Mouse (Mus musculus) brain, embryonic 14.5 days (tissue): ENCODE measurements at regions not wholly inside any gene's neighbourhood (a gene's known extent, or its start where the extent isn't known, plus 50 kb on each side); places are given as distances from the start of the nearest gene placed in this dataset.

ENCODE experiments used
- DNase-seq: peaks from one replicate; pipeline ENCODE4 v3.0.0-alpha.2; 2011; ENCODE audit warnings: low read depth
- CTCF ChIP-seq: fragments of 200-500 bp; IDR thresholded peaks from 2 replicates; pipeline ENCODE4 v1.5.1; 2012; ENCODE audit warnings: inconsistent platforms, mild to moderate bottlenecking, moderate library complexity, borderline replicate concordance; ENCODE audit not compliant: insufficient read depth, insufficient read length; ENCODE audit errors: extremely low read depth
- POLR2A ChIP-seq: fragments of 200-500 bp; IDR thresholded peaks from 2 replicates; pipeline ENCODE4 v1.6.1; 2012; ENCODE audit warnings: mild to moderate bottlenecking, inconsistent platforms, borderline replicate concordance; ENCODE audit not compliant: poor library complexity, insufficient read depth, insufficient read length, severe bottlenecking; ENCODE audit errors: extremely low read depth

- peak; percentile 8 for DNase-seq
- no peak for TF ChIP-seq POLR2A
- TF ChIP-seq CTCF: no peak
These were observed 58.9 kb upstream of the Ankrd1 start for GRCm38 (mm10) chr19:36178828-36179251.

GRCm38 (mm10) chr19:36180329-36180728 lies 60.4 kb upstream of the Ankrd1 start:
- DNase-seq: no peak
- TF ChIP-seq CTCF (no peak), POLR2A (no peak)

GRCm38 (mm10) chr19:36181535-36181934 lies 61.6 kb upstream of the Ankrd1 start:
- no peak for DNase-seq
- TF ChIP-seq CTCF (no peak), POLR2A (no peak)

- TF ChIP-seq POLR2A (no peak), CTCF (peak; percentile 68; the same call in 1 of the 2 replicates)
These were observed 63.2 kb upstream of the Ankrd1 start for GRCm38 (mm10) chr19:36183127-36183526.

GRCm38 (mm10) chr19:36189662-36190061 lies 69.8 kb upstream of the Ankrd1 start:
- TF ChIP-seq POLR2A (no peak), CTCF (no peak)
- no peak for DNase-seq

More at GRCm38 (mm10) chr19:36183127-36183526, 63.2 kb upstream of the Ankrd1 start:
- DNase-seq: peak; percentile 84

GRCm38 (mm10) chr19:36191641-36192040 lies 71.7 kb upstream of the Ankrd1 start:
- no peak for TF ChIP-seq POLR2A
- TF ChIP-seq CTCF: no peak
- DNase-seq: no peak

GRCm38 (mm10) chr19:36204269-36204668 lies 84.4 kb upstream of the Ankrd1 start:
- no peak for TF ChIP-seq POLR2A
- no peak for TF ChIP-seq CTCF
- DNase-seq: no peak

- TF ChIP-seq CTCF (no peak), POLR2A (no peak)
These were observed 85.2 kb upstream of the Ankrd1 start for GRCm38 (mm10) chr19:36204965-36205718.

GRCm38 (mm10) chr19:36207735-36208288 lies 87.9 kb upstream of the Ankrd1 start:
- no peak for TF ChIP-seq POLR2A
- TF ChIP-seq CTCF: peak; percentile 14; the same call in 1 of the 2 replicates
- DNase-seq: peak; percentile 57

More at GRCm38 (mm10) chr19:36204965-36205718, 85.2 kb upstream of the Ankrd1 start:
- DNase-seq: no peak

GRCm38 (mm10) chr19:36208419-36208818 lies 88.5 kb upstream of the Ankrd1 start:
- TF ChIP-seq POLR2A (no peak), CTCF (no peak)
- DNase-seq: peak; percentile 35

GRCm38 (mm10) chr19:36213461-36213860 lies 93.6 kb upstream of the Ankrd1 start:
- peak; percentile 67 for DNase-seq
- TF ChIP-seq CTCF (no peak), POLR2A (no peak)
